Mouse (Mus musculus) hindbrain, embryonic 12.5 days (tissue): Measurements from ENCODE around the gene Gm17657. TPM values are rescaled to one million over a fixed set of nuclear protein-coding genes. Genes with fewer than 3 reads are reported as not detected.

Source experiments
- ATAC-seq: fragments of 200-750 bp; cut with Nextera tagmentation; 2 replicates; pipeline ENCODE4 v1.8.0; 2017; ENCODE audit warnings: moderate TSS enrichment; ENCODE audit not compliant: low FRiP score
- H3K27ac ChIP-seq: fragments of 300-500 bp; sonication (generic); 2 replicates; pipeline ENCODE4 v1.5.1; 2016; ENCODE audit warnings: mild to moderate bottlenecking
- H3K27me3 ChIP-seq: fragments of 300-500 bp; sonication (generic); 2 replicates; pipeline ENCODE4 v1.6.1; 2016; ENCODE audit warnings: mild to moderate bottlenecking
- H3K36me3 ChIP-seq: fragments of 300-500 bp; sonication (generic); 2 replicates; pipeline ENCODE4 v1.6.1; 2016; ENCODE audit warnings: mild to moderate bottlenecking
- H3K4me1 ChIP-seq: fragments of 300-500 bp; sonication (generic); 2 replicates; pipeline ENCODE4 v1.6.1; 2016
- H3K4me2 ChIP-seq: fragments of 300-500 bp; sonication (generic); replicated peaks from 2 replicates; pipeline ENCODE4 v1.6.1; 2016; ENCODE audit warnings: mild to moderate bottlenecking
- H3K4me3 ChIP-seq: fragments of 300-500 bp; sonication (generic); 2 replicates; pipeline ENCODE4 v1.5.1; 2016; ENCODE audit warnings: mild to moderate bottlenecking
- H3K9ac ChIP-seq: fragments of 300-500 bp; sonication (generic); 2 replicates; pipeline ENCODE4 v1.6.1; 2016; ENCODE audit warnings: mild to moderate bottlenecking, moderate library complexity
- H3K9me3 ChIP-seq: fragments of 300-500 bp; sonication (generic); replicated peaks from 2 replicates; pipeline ENCODE4 v1.6.1; 2016; ENCODE audit warnings: mild to moderate bottlenecking
- WGBS: fragments of 180-500 bp; shearing (Covaris S2); methylation state at CpG from one replicate; pipeline ENCODE4 v1.1.7; 2016; 5-methylcytosine and 5-hydroxymethylcytosine counted together
- microRNA-seq: library from miRNA; unstranded; fragments of <30 nt; microRNA quantifications from one replicate; pipeline ENCODE4, GENCODE M21; 2017
- polyA plus RNA-seq: library from polyadenylated mRNA; unstranded; fragments of >200 nt; fragmentation: Nextera tagmentation; extraction: Ambion mirVana; gene quantifications from 2 replicates; pipeline ENCODE4 v1.2.1, GENCODE M21; 2016

The Gm17657 gene
- polyA plus RNA-seq, 1 experiment from 2014 or later, result not detected

DNA sequence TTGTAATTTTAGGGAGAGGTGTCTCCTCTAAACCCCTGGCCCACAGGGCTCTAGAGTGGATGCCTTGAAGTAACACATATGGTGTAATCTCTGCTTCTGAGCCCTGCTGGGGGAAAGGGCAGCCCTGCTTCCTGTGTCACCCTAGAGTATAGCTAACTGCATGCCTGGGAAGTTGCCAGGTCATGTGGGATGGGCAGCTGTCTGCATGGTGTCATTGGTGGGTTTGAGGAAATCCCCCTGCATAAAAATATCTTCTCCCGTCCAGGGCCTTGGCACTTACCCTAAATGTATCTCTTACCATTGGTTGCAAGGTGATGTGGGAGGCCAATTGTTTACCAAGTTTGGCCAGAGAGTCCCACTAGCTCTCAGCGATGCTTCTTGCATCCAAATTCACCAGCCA is 75.4 kb downstream of the Gm17657 start:
- H3K4me2 ChIP-seq, result no peak overlapping the region
- no peak overlapping the region for H3K4me3 ChIP-seq
- no peaks in the 10 kb centered on the region for H3K36me3 ChIP-seq
- no peaks in the 10 kb centered on the region; the same call in 1 of the 2 replicates for H3K9me3 ChIP-seq
- WGBS, result 85% methylated on average over 2 of the region's 2 CpGs
- H3K27ac ChIP-seq, result no peak overlapping the region
- no peak overlapping the region for H3K9ac ChIP-seq
- no peaks in the 10 kb centered on the region for H3K4me1 ChIP-seq
- ATAC-seq, result no peak
- H3K27me3 ChIP-seq, result no peaks in the 10 kb centered on the region

- Histone ChIP-seq H3K27me3 (no peaks in the 10 kb centered on the region), H3K4me2 (no peak overlapping the region), H3K27ac (no peak overlapping the region), H3K36me3 (no peaks in the 10 kb centered on the region), H3K4me3 (no peak overlapping the region), H3K9me3 (no peaks in the 10 kb centered on the region; the same call in 1 of the 2 replicates), H3K4me1 (no peaks in the 10 kb centered on the region), H3K9ac (no peak overlapping the region)
- no peak for ATAC-seq
- 94% methylated on average over 10 of the region's 10 CpGs for WGBS
Observed at GRCm38 (mm10) chr17:29473466-29473865, 76.0 kb downstream of the Gm17657 start.

Small RNA genes lying within 50 kb of the gene (microRNA-seq; reads per million reads assigned to microRNA genes)
- gene Mir7667, result not detected

Other genes starting within 250 kb of the Gm17657 start
- gene Pi16, start 232.0 kb downstream of the Gm17657 start, polyA plus RNA-seq, result 0.97 and 1.2 TPM in 2 replicates
- gene Mtch1, start 201.7 kb downstream of the Gm17657 start, polyA plus RNA-seq, result 438 and 466 TPM in 2 replicates
- 4.3 and 7.0 TPM in 2 replicates for gene Fgd2, start 188.7 kb downstream of the Gm17657 start, polyA plus RNA-seq
- 17.8 and 19.2 TPM in 2 replicates for gene Pim1, start 58.9 kb downstream of the Gm17657 start, polyA plus RNA-seq
- gene Tbc1d22b, start 147 bp upstream of the Gm17657 start, polyA plus RNA-seq, result 24.6 and 26.4 TPM in 2 replicates
- 1.8 and 2.4 TPM in 2 replicates for gene Tmem217, start 2.7 kb upstream of the Gm17657 start, polyA plus RNA-seq
- gene Rnf8, start 65.2 kb upstream of the Gm17657 start, polyA plus RNA-seq, result 100 and 105 TPM in 2 replicates
- 3.7 and 4.1 TPM in 2 replicates for gene Gm28043, start 65.2 kb upstream of the Gm17657 start, polyA plus RNA-seq
- 141 and 170 TPM in 2 replicates for gene Cmtr1, start 111.0 kb upstream of the Gm17657 start, polyA plus RNA-seq
- gene Ccdc167, start 167.4 kb upstream of the Gm17657 start, polyA plus RNA-seq, result 14.0 and 15.3 TPM in 2 replicates